Mouse (Mus musculus) forebrain, embryonic 14.5 days (tissue): ENCODE data around the gene Actb. TPM values are rescaled to one million over a fixed set of nuclear protein-coding genes. Genes with fewer than 3 reads are reported as not detected.
"Not testable (repeated sequence)": the region's sequence is repeated elsewhere in the genome, so short reads cannot be mapped to it uniquely, and the experiment has no call there.

Experiments used
- ATAC-seq: fragments of 200-750 bp; cut with Nextera tagmentation; 2 replicates; pipeline ENCODE4 v1.8.0; 2017; ENCODE audit warnings: mild to moderate bottlenecking, moderate library complexity
- DNase-seq: peaks from one replicate; pipeline ENCODE4 v3.0.0-alpha.2; 2015; ENCODE audit warnings: low spot score
- H3K27ac ChIP-seq: fragments of 300-500 bp; sonication (generic); 2 replicates; pipeline ENCODE4 v1.5.1; 2014; ENCODE audit warnings: low read depth, mild to moderate bottlenecking, control low read depth, low read length, moderate library complexity
- H3K27me3 ChIP-seq: fragments of 300-500 bp; sonication (generic); replicated peaks from 2 replicates; pipeline ENCODE4 v1.6.1; 2014; ENCODE audit warnings: low read length, control low read depth, mixed read lengths; ENCODE audit not compliant: control insufficient read depth, insufficient read depth
- H3K36me3 ChIP-seq: fragments of 300-500 bp; sonication (generic); 2 replicates; pipeline ENCODE4 v1.6.1; 2014; ENCODE audit warnings: low read length, control low read depth; ENCODE audit not compliant: control insufficient read depth, insufficient read depth
- H3K4me1 ChIP-seq: fragments of 300-500 bp; sonication (generic); 2 replicates; pipeline ENCODE4 v1.6.1; 2014; ENCODE audit warnings: antibody characterized with exemption, low read length, control low read depth; ENCODE audit not compliant: control insufficient read depth, insufficient read depth
- H3K4me2 ChIP-seq: fragments of 300-500 bp; sonication (generic); 2 replicates; pipeline ENCODE4 v1.6.1; 2014; ENCODE audit warnings: mild to moderate bottlenecking, control low read depth, low read length
- H3K4me3 ChIP-seq: fragments of 300-500 bp; sonication (generic); 2 replicates; pipeline ENCODE4 v1.5.1; 2014; ENCODE audit warnings: low read depth, low read length, control low read depth
- H3K9ac ChIP-seq: fragments of 300-500 bp; sonication (generic); 2 replicates; pipeline ENCODE4 v1.6.1; 2014; ENCODE audit warnings: mild to moderate bottlenecking, low read length, control low read depth, moderate library complexity
- H3K9me3 ChIP-seq: fragments of 300-500 bp; sonication (generic); replicated peaks from 2 replicates; pipeline ENCODE4 v1.6.1; 2016; ENCODE audit warnings: low read length, control low read depth, mixed read lengths; ENCODE audit not compliant: control insufficient read depth
- WGBS: fragments of 180-500 bp; shearing (Covaris S2); extraction: QIAGEN DNeasy Blood & Tissue Kit; methylation state at CpG from one replicate; pipeline ENCODE4 v1.1.7; 2014; 5-methylcytosine and 5-hydroxymethylcytosine counted together
- polyA plus RNA-seq: library from polyadenylated mRNA; unstranded; fragments of >200 nt; fragmentation: Nextera tagmentation; extraction: Ambion mirVana; gene quantifications from 2 replicates; pipeline ENCODE4 v1.2.1, GENCODE M21; 2014

The Actb gene
- polyA plus RNA-seq, 1 experiment from 2014 or later: 18,122 TPM

GRCm38 (mm10) chr5:142891396-142891795 lies 15.2 kb downstream of the Actb start:
- Histone ChIP-seq H3K4me3 (no peak overlapping the region), H3K4me2 (no peak overlapping the region), H3K27ac (no peak overlapping the region), H3K4me1 (peaks cover 9% of the 10 kb centered on the region), H3K27me3 (no peaks in the 10 kb centered on the region), H3K36me3 (peaks cover 9% of the 10 kb centered on the region), H3K9me3 (no peaks in the 10 kb centered on the region), H3K9ac (no peak overlapping the region)
- 86% methylated on average over 6 of the region's 6 CpGs for WGBS
- DNase-seq: no peak
- ATAC-seq: no peak

- H3K27ac ChIP-seq, H3K27me3 ChIP-seq, H3K4me1 ChIP-seq, H3K9ac ChIP-seq, H3K9me3 ChIP-seq, ATAC-seq, H3K4me2 ChIP-seq, DNase-seq, H3K4me3 ChIP-seq: not testable (repeated sequence)
- WGBS: 85% methylated on average over 3 of the region's 3 CpGs
- H3K36me3 ChIP-seq: peaks cover 37% of the 10 kb centered on the region
These were observed 19.0 kb downstream of the Actb start for GRCm38 (mm10) chr5:142887533-142887932.

- Histone ChIP-seq H3K4me3 (no peak overlapping the region), H3K36me3 (peaks cover 41% of the 10 kb centered on the region), H3K27me3 (no peaks in the 10 kb centered on the region), H3K27ac (no peak overlapping the region), H3K9me3 (no peaks in the 10 kb centered on the region), H3K9ac (no peak overlapping the region), H3K4me1 (no peaks in the 10 kb centered on the region), H3K4me2 (no peak overlapping the region)
- DNase-seq (no peak), ATAC-seq (no peak)
- 93% methylated on average over 20 of the region's 20 CpGs for WGBS
These were observed 19.8 kb downstream of the Actb start for GRCm38 (mm10) chr5:142886761-142887160.

DNA sequence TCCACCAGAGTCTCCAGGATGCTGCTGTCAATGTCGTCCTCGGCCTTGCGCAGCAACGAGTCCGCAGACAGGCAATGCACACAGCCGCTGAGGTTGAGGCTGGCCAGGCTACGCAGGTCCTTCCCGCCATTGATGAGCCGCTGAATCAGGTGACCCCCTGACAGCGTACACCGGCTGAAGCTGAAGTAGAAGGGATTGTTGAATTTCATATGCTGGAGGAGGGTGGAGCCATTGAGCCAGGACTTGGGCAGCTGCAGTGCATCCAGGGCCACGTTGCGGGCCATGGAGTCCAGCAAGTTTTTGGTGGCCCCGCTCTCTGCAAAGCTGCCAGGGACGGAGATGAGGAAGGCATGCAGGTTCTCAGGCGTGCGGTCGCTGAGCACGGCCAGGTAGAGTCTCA lies 20.4 kb downstream of the Actb start:
- no peak overlapping the region for H3K4me3 ChIP-seq
- peaks cover 4% of the 10 kb centered on the region for H3K4me1 ChIP-seq
- 92% methylated on average over 19 of the region's 19 CpGs for WGBS
- DNase-seq: no peak
- H3K9me3 ChIP-seq: no peaks in the 10 kb centered on the region
- no peak overlapping the region for H3K27ac ChIP-seq
- no peak overlapping the region for H3K9ac ChIP-seq
- no peak for ATAC-seq
- peaks cover 43% of the 10 kb centered on the region for H3K36me3 ChIP-seq
- no peak overlapping the region for H3K4me2 ChIP-seq
- no peaks in the 10 kb centered on the region for H3K27me3 ChIP-seq

DNA sequence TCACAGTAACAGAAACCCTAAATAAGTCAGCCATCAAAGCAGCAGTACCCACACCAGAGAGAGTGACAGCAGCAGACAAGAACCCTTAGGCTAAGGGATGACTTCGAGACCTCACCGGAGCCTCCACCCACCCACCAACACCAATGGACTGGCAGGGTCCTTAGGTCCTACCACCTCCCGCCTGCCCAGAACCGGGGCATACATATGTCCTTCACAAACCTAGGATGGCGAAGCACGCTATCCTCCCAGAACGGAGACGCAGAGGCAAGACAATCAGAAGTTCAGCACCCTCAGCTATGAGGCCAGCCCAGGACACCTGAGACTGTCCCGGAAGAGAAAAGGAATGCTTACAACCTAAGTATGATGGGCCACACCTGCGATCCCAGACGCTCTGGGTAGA lies 24.1 kb downstream of the Actb start:
- DNase-seq: no peak
- WGBS: 94% methylated on average over 11 of the region's 11 CpGs
- no peak for ATAC-seq
- peaks cover 9% of the 10 kb centered on the region for H3K4me1 ChIP-seq
- H3K36me3 ChIP-seq: peaks cover 51% of the 10 kb centered on the region
- no peak overlapping the region for H3K9ac ChIP-seq
- H3K27ac ChIP-seq: no peak overlapping the region
- no peaks in the 10 kb centered on the region for H3K27me3 ChIP-seq
- no peaks in the 10 kb centered on the region for H3K9me3 ChIP-seq
- H3K4me3 ChIP-seq: no peak overlapping the region
- H3K4me2 ChIP-seq: no peak overlapping the region

- Histone ChIP-seq H3K9ac (no peak overlapping the region; the same call in 1 of the 2 replicates), H3K36me3 (peaks cover 48% of the 10 kb centered on the region)
These were observed 24.6 kb downstream of the Actb start for GRCm38 (mm10) chr5:142881936-142882335.

DNA sequence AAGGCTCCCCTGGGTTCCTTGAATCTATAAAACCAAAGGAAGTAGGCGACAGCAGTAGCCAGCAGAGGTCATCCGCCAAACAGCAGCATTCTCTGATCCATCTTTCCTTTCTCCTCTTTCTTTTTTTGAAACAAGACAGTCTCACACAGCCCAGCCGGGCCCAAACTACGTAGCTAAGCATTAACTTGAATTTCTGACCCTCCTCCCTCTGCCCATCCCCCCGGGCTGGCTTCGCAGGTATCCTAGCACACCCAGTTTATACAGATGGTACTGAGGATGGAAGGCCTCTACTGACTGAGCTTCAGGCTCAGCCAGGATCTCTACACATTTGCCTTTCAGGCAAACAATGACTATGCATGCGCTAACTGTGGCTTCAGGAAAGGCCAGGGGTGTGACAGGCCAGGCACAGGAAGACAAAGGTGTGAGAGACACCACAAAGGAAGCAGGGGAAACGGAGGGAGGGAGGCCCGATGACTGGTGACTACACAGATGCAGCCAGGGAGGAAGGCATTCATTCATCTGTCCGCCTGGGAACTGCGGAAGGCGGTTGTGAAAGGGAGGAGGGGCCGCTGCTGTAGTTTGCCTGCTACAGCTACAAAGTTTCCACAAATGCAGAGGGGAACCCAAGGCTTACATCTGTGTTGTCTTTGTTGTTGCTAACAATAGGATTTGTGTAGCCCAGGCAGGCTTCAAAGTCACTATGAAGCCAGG lies 25.6 kb downstream of the Actb start:
- no peak overlapping the region for H3K4me3 ChIP-seq
- peak overlapping the region; percentile 49 for H3K9ac ChIP-seq
- peaks cover 9% of the 10 kb centered on the region for H3K4me1 ChIP-seq

More at GRCm38 (mm10) chr5:142881936-142882335, 24.6 kb downstream of the Actb start:
- peaks cover 9% of the 10 kb centered on the region for H3K4me1 ChIP-seq
- H3K27ac ChIP-seq: peak overlapping the region; percentile 40; the same call in 1 of the 2 replicates
- DNase-seq (no peak), ATAC-seq (no peak)
- no peak overlapping the region for H3K4me3 ChIP-seq
- 90% methylated on average over 8 of the region's 8 CpGs for WGBS
- H3K9me3 ChIP-seq: no peaks in the 10 kb centered on the region
- no peaks in the 10 kb centered on the region for H3K27me3 ChIP-seq
- no peak overlapping the region for H3K4me2 ChIP-seq

DNA sequence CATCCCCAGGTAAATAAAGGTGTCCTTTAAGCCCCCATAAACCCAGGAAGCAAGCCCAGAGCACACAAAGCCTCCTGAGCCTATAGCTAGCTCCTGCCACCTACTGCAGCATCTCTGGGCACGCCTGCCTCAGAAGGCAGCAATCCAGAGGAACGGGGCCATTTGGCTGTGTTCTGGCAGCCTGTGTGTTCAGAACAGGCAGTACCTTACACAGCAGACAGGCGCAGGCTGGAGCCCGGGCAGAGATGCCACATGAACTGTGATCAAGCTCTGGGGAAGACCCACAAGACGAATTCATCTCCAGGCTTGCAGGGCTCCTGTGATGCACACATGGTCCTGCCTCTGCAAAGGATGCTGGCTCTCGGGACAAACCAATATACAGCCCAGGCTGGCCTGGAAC lies 26.3 kb downstream of the Actb start:
- peaks cover 9% of the 10 kb centered on the region for H3K4me1 ChIP-seq

More for the DNA sequence above, 25.6 kb downstream of the Actb start:
- peaks cover 46% of the 10 kb centered on the region for H3K36me3 ChIP-seq
- WGBS: 30% methylated on average over 13 of the region's 13 CpGs
- DNase-seq: no peak
- H3K4me2 ChIP-seq: no peak overlapping the region
- no peak for ATAC-seq
- no peaks in the 10 kb centered on the region for H3K9me3 ChIP-seq
- H3K27me3 ChIP-seq: no peaks in the 10 kb centered on the region
- peak overlapping the region; percentile 40 for H3K27ac ChIP-seq

More for the DNA sequence above, 26.3 kb downstream of the Actb start:
- DNase-seq: no peak
- Histone ChIP-seq H3K27me3 (no peaks in the 10 kb centered on the region), H3K27ac (0 out of 2 replicates have a peak overlapping the region, but pooled peaks have one; percentile 40), H3K9ac (no peak overlapping the region), H3K4me3 (no peak overlapping the region), H3K9me3 (no peaks in the 10 kb centered on the region), H3K36me3 (peaks cover 46% of the 10 kb centered on the region), H3K4me2 (no peak overlapping the region)
- WGBS: 76% methylated on average over 6 of the region's 6 CpGs
- no peak for ATAC-seq
